ENCODE assay signal across 7 mouse cellular contexts in genomic region chr17:83959159-83959848, GRCm38 (mm10).
DNase-seq lines count a peak whose midpoint lies in the region; ATAC-seq lines count a peak whose summit lies in the region.

No protein-coding gene starts in this region.

- ATAC-seq in lung, embryonic 16.5 days (ENCODE audit: low read depth) = peak; percentile 37; the same call in 1 of the 2 replicates
- no peak; the same call in 1 of the 2 replicates for ATAC-seq in intestine, embryonic 14.5 days (replicated peaks; ENCODE audit: low FRiP score, low TSS enrichment, low read depth)
- ATAC-seq in stomach, embryonic 14.5 days (ENCODE audit: insufficient number of reproducible peaks, insufficient read depth, low FRiP score, low read depth) = no peak

- H3K4me1 ChIP-seq in lung, embryonic 16.5 days (replicated peaks; ENCODE audit: control insufficient read depth, insufficient read depth, low read length) = peaks cover 63% of the 10 kb centered on the region
- H3K4me1 ChIP-seq in intestine, embryonic 14.5 days (replicated peaks; ENCODE audit: control insufficient read depth, insufficient read depth, low read length) = peaks cover 86% of the 10 kb centered on the region
- peaks cover 81% of the 10 kb centered on the region for H3K4me1 ChIP-seq in stomach, embryonic 14.5 days (ENCODE audit: control insufficient read depth, insufficient read depth, low read length)

- DNase-seq in lung, adult 18-20 months = no peak
- DNase-seq in intestine, embryonic 14.5 days (ENCODE audit: low spot score) = no peak
- DNase-seq in kidney, postnatal 25 days = peak; percentile 60 to 72
- DNase-seq in right cerebral cortex, postnatal 4 days = no peak
- no peak for DNase-seq in right cerebral cortex, postnatal 10 days (ENCODE audit: low spot score in 2 of 2)

- no peak overlapping the region for H3K4me3 ChIP-seq in lung, embryonic 16.5 days (ENCODE audit: low read length)
- H3K4me3 ChIP-seq in intestine, embryonic 14.5 days (ENCODE audit: low read depth, low read length) = no peak overlapping the region
- H3K4me3 ChIP-seq in stomach, embryonic 14.5 days (ENCODE audit: low read depth, low read length) = no peak overlapping the region

- H3K27ac ChIP-seq in lung, embryonic 16.5 days (ENCODE audit: low read length) = peak overlapping the region; percentile 64
- H3K27ac ChIP-seq in intestine, embryonic 14.5 days (ENCODE audit: low read depth) = peak overlapping the region; percentile 75
- H3K27ac ChIP-seq in stomach, embryonic 14.5 days (ENCODE audit: low read length) = peak overlapping the region; percentile 88

- no peaks in the 10 kb centered on the region for H3K9me3 ChIP-seq in lung, embryonic 16.5 days (ENCODE audit: control insufficient read depth, low read length)
- H3K9me3 ChIP-seq in intestine, embryonic 14.5 days (ENCODE audit: control insufficient read depth, low read length) = no peaks in the 10 kb centered on the region
- no peaks in the 10 kb centered on the region for H3K9me3 ChIP-seq in stomach, embryonic 14.5 days (ENCODE audit: control insufficient read depth, low read depth, low read length)

- peak overlapping the region; percentile 18; the same call in 1 of the 2 replicates for H3K4me2 ChIP-seq in lung, embryonic 16.5 days (ENCODE audit: low read depth, low read length)
- no peak overlapping the region for H3K4me2 ChIP-seq in intestine, embryonic 14.5 days (ENCODE audit: low read length)
- no peak overlapping the region for H3K4me2 ChIP-seq in stomach, embryonic 14.5 days (replicated peaks; ENCODE audit: low read depth, low read length)

- H3K36me3 ChIP-seq in lung, embryonic 16.5 days (ENCODE audit: control insufficient read depth, insufficient read depth, low read length) = no peaks in the 10 kb centered on the region
- H3K36me3 ChIP-seq in intestine, embryonic 14.5 days (ENCODE audit: control insufficient read depth, insufficient read depth, low read length) = no peaks in the 10 kb centered on the region
- H3K36me3 ChIP-seq in stomach, embryonic 14.5 days (ENCODE audit: control insufficient read depth, insufficient read depth, low read length) = no peaks in the 10 kb centered on the region

- H3K27me3 ChIP-seq in lung, embryonic 16.5 days (ENCODE audit: control insufficient read depth, insufficient read depth, low read depth, low read length) = no peaks in the 10 kb centered on the region
- H3K27me3 ChIP-seq in intestine, embryonic 14.5 days (replicated peaks; ENCODE audit: control insufficient read depth, insufficient read depth, low read length) = no peaks in the 10 kb centered on the region
- H3K27me3 ChIP-seq in stomach, embryonic 14.5 days (ENCODE audit: control insufficient read depth, insufficient read depth, low read length) = no peaks in the 10 kb centered on the region

- H3K9ac ChIP-seq in lung, embryonic 16.5 days (ENCODE audit: low read length) = peak overlapping the region; percentile 36; the same call in 1 of the 2 replicates
- no peak overlapping the region for H3K9ac ChIP-seq in intestine, embryonic 14.5 days (ENCODE audit: low read length)
- no peak overlapping the region for H3K9ac ChIP-seq in stomach, embryonic 14.5 days (replicated peaks; ENCODE audit: low read depth, low read length)

- WGBS in lung, embryonic 16.5 days = 32% methylated on average over 9 of the region's 9 CpGs
- 23% methylated on average over 9 of the region's 9 CpGs for WGBS in intestine, embryonic 14.5 days
- 29% methylated on average over 9 of the region's 9 CpGs for WGBS in stomach, embryonic 14.5 days

Comparison
In these comparisons a context has a peak if more than half of its experiments do, and no peak if none do; other contexts are left out.
1. DNase-seq: peak in kidney, postnatal 25 days (2 of 2); none in lung, adult 18-20 months (0 of 2), intestine, embryonic 14.5 days (single experiment), right cerebral cortex, postnatal 4 days (single experiment) and right cerebral cortex, postnatal 10 days (0 of 2).
2. Peak in every context shown above with its lines, with median percentiles within 50 percentile points of each other: H3K27ac ChIP-seq.